Mouse (Mus musculus): Measurements from ENCODE around the gene Kpna6. TPM values are rescaled to one million over a fixed set of nuclear protein-coding genes. Genes with fewer than 3 reads are reported as not detected.

Gene Kpna6
- polyA plus RNA-seq, 1 experiment from 2014 or later: 16.8 TPM

- H3K4me2 ChIP-seq: no peak overlapping the region
- no peak overlapping the region for H3K27ac ChIP-seq (ENCODE audit: poor library complexity, severe bottlenecking)
- peaks cover 16% of the 10 kb centered on the region for H3K4me1 ChIP-seq (replicated peaks)
- H3K4me3 ChIP-seq: no peak overlapping the region
- ATAC-seq (ENCODE audit: insufficient number of reproducible peaks, low FRiP score): no peak
- no peak overlapping the region for H3K9ac ChIP-seq
- 86% methylated on average over 3 of the region's 3 CpGs for WGBS
- H3K9me3 ChIP-seq (replicated peaks): no peaks in the 10 kb centered on the region
- H3K36me3 ChIP-seq: peaks cover 24% of the 10 kb centered on the region
- no peaks in the 10 kb centered on the region for H3K27me3 ChIP-seq (replicated peaks)
Observed at GRCm38 (mm10) chr4:129616631-129617030, 55.9 kb downstream of the Kpna6 start.

- no peak overlapping the region for H3K9ac ChIP-seq
Observed at GRCm38 (mm10) chr4:129615801-129616290, 56.7 kb downstream of the Kpna6 start.

GRCm38 (mm10) chr4:129614093-129614492, 58.5 kb downstream of the Kpna6 start, which contains the start of gene Dcdc2b:
Gene Dcdc2b (minus strand): TSS chr4:129614257.
- Histone ChIP-seq H3K4me3 (no peak within 1 kb of the TSS), H3K4me1 (replicated peaks) (peaks cover 16% of the 10 kb centered on the region), H3K9ac (no peak within 1 kb of the TSS), H3K9me3 (replicated peaks) (no peaks in the 10 kb centered on the region), H3K27ac (ENCODE audit: poor library complexity, severe bottlenecking) (no peak within 1 kb of the TSS), H3K4me2 (no peak within 1 kb of the TSS), H3K27me3 (replicated peaks) (no peaks in the 10 kb centered on the region), H3K36me3 (peaks cover 33% of the 10 kb centered on the region)
- 86% methylated on average over 6 of the region's 6 CpGs for WGBS
- ATAC-seq (ENCODE audit: insufficient number of reproducible peaks, low FRiP score): no peak

More at GRCm38 (mm10) chr4:129615801-129616290, 56.7 kb downstream of the Kpna6 start:
- H3K4me2 ChIP-seq: no peak overlapping the region
- H3K27ac ChIP-seq (ENCODE audit: poor library complexity, severe bottlenecking): no peak overlapping the region
- peaks cover 20% of the 10 kb centered on the region for H3K36me3 ChIP-seq
- no peaks in the 10 kb centered on the region for H3K27me3 ChIP-seq (replicated peaks)
- no peaks in the 10 kb centered on the region for H3K9me3 ChIP-seq (replicated peaks)
- no peak for ATAC-seq (ENCODE audit: insufficient number of reproducible peaks, low FRiP score)
- no peak overlapping the region for H3K4me3 ChIP-seq
- H3K4me1 ChIP-seq (replicated peaks): peaks cover 16% of the 10 kb centered on the region
- WGBS: 83% methylated on average over 9 of the region's 9 CpGs

GRCm38 (mm10) chr4:129610472-129610871, 62.1 kb downstream of the Kpna6 start:
- H3K27ac ChIP-seq (ENCODE audit: poor library complexity, severe bottlenecking): no peak overlapping the region
- no peak overlapping the region for H3K9ac ChIP-seq
- H3K36me3 ChIP-seq: peaks cover 40% of the 10 kb centered on the region
- peaks cover 6% of the 10 kb centered on the region for H3K4me1 ChIP-seq (replicated peaks)
- H3K4me2 ChIP-seq: no peak overlapping the region
- ATAC-seq (ENCODE audit: insufficient number of reproducible peaks, low FRiP score): 0 out of 2 replicates have a peak, but pooled peaks have one; percentile 17
- WGBS: 62% methylated on average over 4 of the region's 4 CpGs
- H3K9me3 ChIP-seq (replicated peaks): no peaks in the 10 kb centered on the region
- H3K4me3 ChIP-seq: no peak overlapping the region
- no peaks in the 10 kb centered on the region for H3K27me3 ChIP-seq (replicated peaks)

- 71% methylated on average over 4 of the region's 4 CpGs for WGBS
- no peak overlapping the region for H3K4me3 ChIP-seq
- 0 out of 2 replicates have a peak, but pooled peaks have one; percentile 10 for ATAC-seq (ENCODE audit: insufficient number of reproducible peaks, low FRiP score)
- H3K4me1 ChIP-seq (replicated peaks): peaks cover 6% of the 10 kb centered on the region
- no peaks in the 10 kb centered on the region for H3K9me3 ChIP-seq (replicated peaks)
- H3K9ac ChIP-seq: no peak overlapping the region
- no peaks in the 10 kb centered on the region for H3K27me3 ChIP-seq (replicated peaks)
- H3K4me2 ChIP-seq: no peak overlapping the region
- H3K27ac ChIP-seq (ENCODE audit: poor library complexity, severe bottlenecking): no peak overlapping the region
- peaks cover 43% of the 10 kb centered on the region for H3K36me3 ChIP-seq
Observed at GRCm38 (mm10) chr4:129610026-129610425, 62.5 kb downstream of the Kpna6 start.

GRCm38 (mm10) chr4:129609139-129609631, 63.4 kb downstream of the Kpna6 start:
- H3K4me2 ChIP-seq: no peak overlapping the region
- no peaks in the 10 kb centered on the region for H3K27me3 ChIP-seq (replicated peaks)
- peaks cover 51% of the 10 kb centered on the region for H3K36me3 ChIP-seq
- H3K9ac ChIP-seq: no peak overlapping the region
- H3K9me3 ChIP-seq (replicated peaks): no peaks in the 10 kb centered on the region
- WGBS: 81% methylated on average over 12 of the region's 12 CpGs
- H3K27ac ChIP-seq (ENCODE audit: poor library complexity, severe bottlenecking): no peak overlapping the region
- no peak overlapping the region for H3K4me3 ChIP-seq
- ATAC-seq (ENCODE audit: insufficient number of reproducible peaks, low FRiP score): no peak
- peaks cover 3% of the 10 kb centered on the region for H3K4me1 ChIP-seq (replicated peaks)

GRCm38 (mm10) chr4:129608426-129609025, 64.0 kb downstream of the Kpna6 start:
- Histone ChIP-seq H3K36me3 (peaks cover 58% of the 10 kb centered on the region), H3K4me2 (no peak overlapping the region), H3K9me3 (replicated peaks) (no peaks in the 10 kb centered on the region), H3K4me3 (no peak overlapping the region), H3K9ac (no peak overlapping the region), H3K27me3 (replicated peaks) (no peaks in the 10 kb centered on the region), H3K27ac (ENCODE audit: poor library complexity, severe bottlenecking) (no peak overlapping the region), H3K4me1 (replicated peaks) (no peaks in the 10 kb centered on the region)
- 39% methylated on average over 7 of the region's 7 CpGs for WGBS
- ATAC-seq (ENCODE audit: insufficient number of reproducible peaks, low FRiP score): peak; percentile 77

- Histone ChIP-seq H3K27ac (ENCODE audit: poor library complexity, severe bottlenecking) (peak within 1 kb of the TSS; percentile 67; the same call in 1 of the 2 replicates), H3K9me3 (replicated peaks) (no peaks in the 10 kb centered on the region), H3K36me3 (peaks cover 59% of the 10 kb centered on the region), H3K9ac (peak within 1 kb of the TSS; percentile 92), H3K4me3 (peak within 1 kb of the TSS; percentile 87), H3K4me2 (peak within 1 kb of the TSS; percentile 85), H3K27me3 (replicated peaks) (no peaks in the 10 kb centered on the region), H3K4me1 (replicated peaks) (peaks cover 30% of the 10 kb centered on the region)
- WGBS: under 1% methylated on average over 71 of the region's 74 CpGs
- ATAC-seq (ENCODE audit: insufficient number of reproducible peaks, low FRiP score): peak; percentile 87
Observed at GRCm38 (mm10) chr4:129600233-129601158, 72.1 kb downstream of the Kpna6 start, which contains the start of the genes Eif3i and Tmem234. Gene Eif3i (minus strand): TSS chr4:129600648. Gene Tmem234 (plus strand): TSS chr4:129600668.

Small RNA genes within 50 kb of the gene (microRNA-seq; reads per million reads assigned to microRNA genes)
- not detected for gene Mir7016

Other genes with a start within 250 kb of the Kpna6 start
- gene Zbtb8b, start 231.9 kb downstream of the Kpna6 start, polyA plus RNA-seq (2016; fragmentation: Nextera tagmentation; extraction: Ambion mirVana): 5.7 and 5.9 TPM in 2 replicates
- 25.6 and 26.8 TPM in 2 replicates for gene Bsdc1, start 211.2 kb downstream of the Kpna6 start, polyA plus RNA-seq (2016; fragmentation: Nextera tagmentation; extraction: Ambion mirVana)
- gene Tssk3, start 181.7 kb downstream of the Kpna6 start, polyA plus RNA-seq (2016; fragmentation: Nextera tagmentation; extraction: Ambion mirVana): not detected in 2 replicates
- 0.32 TPM in 1 of 2 replicates, not detected in the other for gene Fam229a, start 181.6 kb downstream of the Kpna6 start, polyA plus RNA-seq (2016; fragmentation: Nextera tagmentation; extraction: Ambion mirVana)
- gene Marcksl1, start 159.2 kb downstream of the Kpna6 start, polyA plus RNA-seq (2016; fragmentation: Nextera tagmentation; extraction: Ambion mirVana): 515 and 518 TPM in 2 replicates
- gene Hdac1, start 130.1 kb downstream of the Kpna6 start, polyA plus RNA-seq (2016; fragmentation: Nextera tagmentation; extraction: Ambion mirVana): 140 and 146 TPM in 2 replicates
- 3.5 and 4.1 TPM in 2 replicates for gene Lck, start 99.1 kb downstream of the Kpna6 start, polyA plus RNA-seq (2016; fragmentation: Nextera tagmentation; extraction: Ambion mirVana)
- gene Fam167b, start 94.2 kb downstream of the Kpna6 start, polyA plus RNA-seq (2016; fragmentation: Nextera tagmentation; extraction: Ambion mirVana): 4.3 and 4.7 TPM in 2 replicates
- gene Eif3i, start 72.1 kb downstream of the Kpna6 start, polyA plus RNA-seq (2016; fragmentation: Nextera tagmentation; extraction: Ambion mirVana): 155 and 156 TPM in 2 replicates
- 139 and 153 TPM in 2 replicates for gene Tmem234, start 72.1 kb downstream of the Kpna6 start, polyA plus RNA-seq (2016; fragmentation: Nextera tagmentation; extraction: Ambion mirVana)
- 0.82 and 1.4 TPM in 2 replicates for gene Dcdc2b, start 58.5 kb downstream of the Kpna6 start, polyA plus RNA-seq (2016; fragmentation: Nextera tagmentation; extraction: Ambion mirVana)
- 18.6 and 20.0 TPM in 2 replicates for gene Iqcc, start 53.7 kb downstream of the Kpna6 start, polyA plus RNA-seq (2016; fragmentation: Nextera tagmentation; extraction: Ambion mirVana)
- gene Ccdc28b, start 48.8 kb downstream of the Kpna6 start, polyA plus RNA-seq (2016; fragmentation: Nextera tagmentation; extraction: Ambion mirVana): 42.3 and 44.2 TPM in 2 replicates
- gene Txlna, start 31.7 kb downstream of the Kpna6 start, polyA plus RNA-seq (2016; fragmentation: Nextera tagmentation; extraction: Ambion mirVana): 58.8 and 59.4 TPM in 2 replicates
- gene Tmem39b, start 24.1 kb upstream of the Kpna6 start, polyA plus RNA-seq (2016; fragmentation: Nextera tagmentation; extraction: Ambion mirVana): 5.8 and 7.7 TPM in 2 replicates
- 106 and 108 TPM in 2 replicates for gene Khdrbs1, start 69.5 kb upstream of the Kpna6 start, polyA plus RNA-seq (2016; fragmentation: Nextera tagmentation; extraction: Ambion mirVana)
- 372 and 428 TPM in 2 replicates for gene Ptp4a2, start 138.5 kb upstream of the Kpna6 start, polyA plus RNA-seq (2016; fragmentation: Nextera tagmentation; extraction: Ambion mirVana)